Mouse (Mus musculus) right cerebral cortex, postnatal 4 days (tissue): ENCODE results near the gene Fbxl16.

ENCODE experiments used
- DNase-seq: peaks from one replicate; pipeline ENCODE4 v3.0.0-alpha.2; 2022

Gene Fbxl16

GRCm38 (mm10) chr17:25843636-25844395 lies 34.9 kb downstream of the Fbxl16 start:
- DNase-seq, result no peak

- DNase-seq, result peak; percentile 91
Measured at GRCm38 (mm10) chr17:25844396-25844901, 35.6 kb downstream of the Fbxl16 start, which contains the start of gene Rhot2. TSS of gene Rhot2 (minus strand) at chr17:25844851.

- DNase-seq, result no peak
Measured at GRCm38 (mm10) chr17:25860229-25860628, 51.3 kb downstream of the Fbxl16 start.

- DNase-seq, result peak; percentile 87
Measured at GRCm38 (mm10) chr17:25860832-25861703, 52.2 kb downstream of the Fbxl16 start, which contains the start of gene Wdr90. TSS of gene Wdr90 (minus strand) at chr17:25861501.

- DNase-seq, result no peak
Measured at GRCm38 (mm10) chr17:25861704-25862612, 53.1 kb downstream of the Fbxl16 start.

- DNase-seq, result no peak
Measured at GRCm38 (mm10) chr17:25863681-25864080, 54.8 kb downstream of the Fbxl16 start.

GRCm38 (mm10) chr17:25864311-25864710 lies 55.4 kb downstream of the Fbxl16 start:
- DNase-seq, result no peak

GRCm38 (mm10) chr17:25865288-25865687 lies 56.4 kb downstream of the Fbxl16 start:
- no peak for DNase-seq

- DNase-seq, result no peak
Measured at GRCm38 (mm10) chr17:25866172-25866571, 57.3 kb downstream of the Fbxl16 start.

- DNase-seq, result no peak
Measured at GRCm38 (mm10) chr17:25867509-25867835, 58.6 kb downstream of the Fbxl16 start.

GRCm38 (mm10) chr17:25867836-25868600 lies 59.1 kb downstream of the Fbxl16 start:
- DNase-seq, result peak; percentile 44

- peak; percentile 70 for DNase-seq
Measured at GRCm38 (mm10) chr17:25868601-25869191, 59.8 kb downstream of the Fbxl16 start, which contains the start of gene Mcrip2. TSS of gene Mcrip2 (minus strand) at chr17:25868764.

GRCm38 (mm10) chr17:25869498-25869897 lies 60.6 kb downstream of the Fbxl16 start:
- DNase-seq, result no peak

GRCm38 (mm10) chr17:25869954-25870353 lies 61.1 kb downstream of the Fbxl16 start:
- DNase-seq, result no peak
